Mouse (Mus musculus) CH12.LX (cell line): ENCODE data around the gene Kcnma1. TPM values are rescaled to one million over a fixed set of nuclear protein-coding genes. Genes with fewer than 3 reads are reported as not detected.

Experiments used
- DNase-seq: peaks from one replicate; pipeline ENCODE4 v3.0.0-alpha.2; 2013; ENCODE audit errors: extremely low read depth
- H3K27ac ChIP-seq: 2 replicates; pipeline ENCODE4 v1.5.1; 2012; ENCODE audit warnings: low read depth, mild to moderate bottlenecking, control low read depth, moderate library complexity; ENCODE audit not compliant: insufficient read depth
- H3K27me3 ChIP-seq: replicated peaks from 2 replicates; pipeline ENCODE3; 2012; ENCODE audit warnings: inconsistent platforms
- H3K36me3 ChIP-seq, 2 experiments: replicated peaks in 1 of 2; 2 replicates each; pipeline versions ENCODE3 to v1.6.1; 2012; ENCODE audit warnings: inconsistent platforms in 1 of 2, low read length in 1 of 2, mild to moderate bottlenecking in 1 of 2, mixed read lengths in 1 of 2, moderate library complexity in 1 of 2; ENCODE audit not compliant: control insufficient read depth in 1 of 2, insufficient read depth in 1 of 2
- H3K4me1 ChIP-seq, 2 experiments: 2 replicates each; pipeline ENCODE4 v1.6.1; 2012; ENCODE audit warnings: inconsistent platforms in 1 of 2, moderate library complexity in 1 of 2; ENCODE audit not compliant: insufficient read depth in 2 of 2, control insufficient read depth in 1 of 2
- H3K4me2 ChIP-seq: 2 replicates; pipeline ENCODE4 v1.6.1; 2012; ENCODE audit warnings: low read depth, mild to moderate bottlenecking, control low read depth; ENCODE audit not compliant: poor library complexity, insufficient read depth, severe bottlenecking
- H3K4me3 ChIP-seq, 3 experiments: fragments of 150-350 bp in 1 of 3; sonication (generic) in 1 of 3; replicated peaks in 1 of 3; 2 replicates each; pipeline versions ENCODE3 to v1.5.1; 2011 to 2012; ENCODE audit warnings: low read depth in 2 of 3, low read length in 2 of 3, mild to moderate bottlenecking in 2 of 3, moderate library complexity in 2 of 3, control low read depth in 1 of 3, improper control_type of control experiment in 1 of 3, inconsistent platforms in 1 of 3, mixed read lengths in 1 of 3; ENCODE audit not compliant: poor library complexity in 1 of 3
- H3K79me2 ChIP-seq: replicated peaks from 2 replicates; pipeline ENCODE4 v1.6.1; 2012; ENCODE audit warnings: mild to moderate bottlenecking, moderate library complexity; ENCODE audit not compliant: control insufficient read depth, poor library complexity, insufficient read depth, severe bottlenecking; ENCODE audit errors: extremely low read depth
- H3K9ac ChIP-seq: 2 replicates; pipeline ENCODE4 v1.6.1; 2012; ENCODE audit warnings: low read depth, mild to moderate bottlenecking, control low read depth, moderate library complexity; ENCODE audit not compliant: insufficient read depth
- H3K9me3 ChIP-seq: replicated peaks from 2 replicates; pipeline ENCODE3; 2012; ENCODE audit warnings: low read length, inconsistent platforms, mixed read lengths
- BHLHE40 ChIP-seq: IDR thresholded peaks from 2 replicates; pipeline ENCODE4 v1.6.1; 2011; ENCODE audit warnings: mild to moderate bottlenecking, low read depth, low read length, improper control_type of control experiment
- CHD2 ChIP-seq: IDR thresholded peaks from 2 replicates; pipeline ENCODE4 v1.6.1; 2011; ENCODE audit warnings: low read length, improper control_type of control experiment
- CTCF ChIP-seq, 2 experiments: IDR thresholded peaks in 1 of 2; conservative IDR thresholded peaks in 1 of 2; 2 replicates each; pipeline ENCODE4 v1.5.1; 2011 to 2012; ENCODE audit warnings: low read depth in 2 of 2, low read length in 2 of 2, improper control_type of control experiment in 1 of 2, inconsistent platforms in 1 of 2, mild to moderate bottlenecking in 1 of 2, moderate library complexity in 1 of 2
- ELF1 ChIP-seq: IDR thresholded peaks from 2 replicates; pipeline ENCODE4 v1.6.1; 2014; ENCODE audit warnings: low read depth, mild to moderate bottlenecking, inconsistent platforms, low read length, improper control_type of control experiment
- MAFK ChIP-seq: IDR thresholded peaks from 2 replicates; pipeline ENCODE4 v1.6.1; 2011; ENCODE audit warnings: low read length, improper control_type of control experiment; ENCODE audit not compliant: insufficient replicate concordance
- MAZ ChIP-seq: IDR thresholded peaks from 2 replicates; pipeline ENCODE4 v1.6.1; 2012; ENCODE audit warnings: low read depth, mild to moderate bottlenecking, inconsistent platforms, low read length, improper control_type of control experiment, moderate library complexity
- NRF1 ChIP-seq: IDR thresholded peaks from 2 replicates; pipeline ENCODE4 v1.6.1; 2014; ENCODE audit warnings: low read depth, mild to moderate bottlenecking, inconsistent platforms, low read length, improper control_type of control experiment, moderate library complexity
- POLR2A ChIP-seq: IDR thresholded peaks from 2 replicates; pipeline ENCODE4 v1.6.1; 2011; ENCODE audit warnings: low read depth, mild to moderate bottlenecking, improper control_type of control experiment, low read length
- UBTF ChIP-seq: IDR thresholded peaks from 2 replicates; pipeline ENCODE4 v1.6.1; 2012; ENCODE audit warnings: low read depth, mild to moderate bottlenecking, inconsistent platforms, low read length, improper control_type of control experiment, moderate library complexity
- ZC3H11A ChIP-seq: IDR thresholded peaks from 2 replicates; pipeline ENCODE4 v1.6.1; 2012; ENCODE audit warnings: low read depth, mild to moderate bottlenecking, inconsistent platforms, low read length, improper control_type of control experiment
- ZKSCAN1 ChIP-seq: IDR thresholded peaks from 2 replicates; pipeline ENCODE4 v1.6.1; 2012; ENCODE audit warnings: low read depth, inconsistent platforms, low read length, improper control_type of control experiment, borderline replicate concordance
- ZNF384 ChIP-seq: IDR thresholded peaks from 2 replicates; pipeline ENCODE4 v1.6.1; 2012; ENCODE audit warnings: low read depth, low read length, improper control_type of control experiment, inconsistent platforms
- dilution Hi-C: fragments of 300-500 bp; cut with MboI; formaldehyde crosslinking; loops from 2 replicates; pipeline ENCODE4 v1.14.3; 2020; ENCODE audit warnings: low sequenced_read_pairs; ENCODE audit not compliant: extremely low pct_unique_long_range_greater_than_20kb, extremely low pct_ligation_motif_present
- in situ Hi-C: fragments of 300-500 bp; cut with MboI; formaldehyde crosslinking; loops from 3 replicates; pipeline ENCODE4 v1.14.3; 2019; ENCODE audit warnings: low sequenced_read_pairs, low pct_ligation_motif_present, low pct_unique_long_range_greater_than_20kb, mixed read lengths
- polyA plus RNA-seq: library from polyadenylated mRNA; unstranded; fragments of >175 nt; gene quantifications from 2 replicates; pipeline ENCODE4 v1.2.1, GENCODE M21; 2012; ENCODE audit warnings: low read depth; ENCODE audit not compliant: insufficient read length
- total RNA-seq, 2 experiments: library from RNA; depleted of rRNA; stranded (reverse); fragments of 300-350 nt in 1 of 2; fragments of >200 nt in 1 of 2; gene quantifications; 2 replicates each; pipeline ENCODE4 v1.2.3; 2012 to 2014

The Kcnma1 gene
- total and polyA plus RNA-seq, 3 experiments, result 0.10 to 0.17 (median 0.12) TPM

DNA sequence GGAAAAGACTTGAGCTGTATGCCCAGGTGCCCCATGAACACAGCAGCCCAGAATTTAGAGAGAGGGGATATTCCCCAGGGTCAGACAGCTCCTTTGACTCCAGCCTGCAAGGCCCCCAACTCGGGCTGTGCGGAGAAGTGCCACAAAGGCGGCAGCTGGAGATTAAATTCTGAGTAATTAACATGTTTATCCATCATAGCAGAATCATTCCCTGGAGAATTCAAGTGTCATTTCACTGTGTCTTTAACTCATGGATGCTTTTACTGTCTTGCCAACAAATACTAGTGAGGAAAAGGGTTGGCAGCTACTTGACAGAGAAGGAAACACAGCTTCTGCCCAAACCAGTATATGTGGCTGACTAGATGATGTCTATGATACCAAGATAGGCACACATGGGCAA is 295.0 kb downstream of the Kcnma1 start:
- Histone ChIP-seq H3K79me2 (no peaks in the 10 kb centered on the region), H3K4me1 (peaks cover 0 to 10% of the 10 kb centered on the region in 2 experiments; a peak in 2 of 4 replicates), H3K27ac (no peak overlapping the region), H3K27me3 (peaks cover 2% of the 10 kb centered on the region), H3K4me3 (no peak overlapping the region), H3K4me2 (no peak overlapping the region), H3K9ac (no peak overlapping the region), H3K36me3 (no peaks in the 10 kb centered on the region), H3K9me3 (no peaks in the 10 kb centered on the region)
- no peak for DNase-seq
- TF ChIP-seq ZNF384 (no peak), ELF1 (no peak)
- dilution Hi-C loops, result no loop called here
- in situ Hi-C loops, result no loop called here

GRCm38 (mm10) chr14:23718667-23719066 is 295.6 kb downstream of the Kcnma1 start:
- no peak overlapping the region for H3K27ac ChIP-seq
- no peak overlapping the region for H3K9ac ChIP-seq
- no peak for DNase-seq
- peaks cover 0 to 12% of the 10 kb centered on the region in 2 experiments; a peak in 2 of 4 replicates for H3K4me1 ChIP-seq
- no peaks in the 10 kb centered on the region for H3K79me2 ChIP-seq
- no peaks in the 10 kb centered on the region for H3K36me3 ChIP-seq
- no peak overlapping the region for H3K4me2 ChIP-seq
- no peak overlapping the region for H3K4me3 ChIP-seq
- no peaks in the 10 kb centered on the region for H3K9me3 ChIP-seq
- in situ Hi-C loops, result no loop called here
- peaks cover 1% of the 10 kb centered on the region for H3K27me3 ChIP-seq
- dilution Hi-C loops, result no loop called here
- TF ChIP-seq ZKSCAN1 (no peak), CHD2 (no peak), BHLHE40 (no peak), POLR2A (no peak), UBTF (no peak)

- H3K4me2 ChIP-seq, result no peak overlapping the region
- in situ Hi-C loops, result no loop called here
- DNase-seq, result peak; percentile 12
- dilution Hi-C loops, result no loop called here
- H3K9ac ChIP-seq, result no peak overlapping the region
- no peaks in the 10 kb centered on the region for H3K27me3 ChIP-seq
- H3K79me2 ChIP-seq, result no peaks in the 10 kb centered on the region
- TF ChIP-seq NRF1, result no peak
- TF ChIP-seq CTCF (conservative IDR thresholded peaks at IDR 0.05 in 1 of 2, IDR thresholded peaks at IDR 0.05 in 1 of 2; ENCODE audit: low read depth in 2 of 2, low read length in 2 of 2), result no peak
- TF ChIP-seq ZC3H11A, result no peak
- no peak for TF ChIP-seq MAZ
- TF ChIP-seq MAFK, result no peak
- H3K9me3 ChIP-seq, result no peaks in the 10 kb centered on the region
- no peak overlapping the region for H3K27ac ChIP-seq
- no peaks in the 10 kb centered on the region for H3K36me3 ChIP-seq
- H3K4me3 ChIP-seq, result no peak overlapping the region
- peaks cover 0 to 12% of the 10 kb centered on the region in 2 experiments; a peak in 2 of 4 replicates for H3K4me1 ChIP-seq
Observed at GRCm38 (mm10) chr14:23714396-23715131, 299.7 kb downstream of the Kcnma1 start.
